Mouse (Mus musculus): ENCODE measurements around the gene Lrrc2. TPM values are rescaled to one million over a fixed set of nuclear protein-coding genes. Genes with fewer than 3 reads are reported as not detected.

The Lrrc2 gene
- total RNA-seq (2021): 1 to 10 TPM; 2.0 to 2.6 TPM
- long read RNA-seq, experiment 1, partial matches to known transcripts: 0 of 3 reads
- long read RNA-seq, experiment 1, other reads (novel, unspliced or antisense): 3 of 3 reads
- long read RNA-seq, experiment 2, partial matches to known transcripts: 0 of 2 reads
- long read RNA-seq, experiment 2, other reads (novel, unspliced or antisense): 2 of 2 reads

DNA sequence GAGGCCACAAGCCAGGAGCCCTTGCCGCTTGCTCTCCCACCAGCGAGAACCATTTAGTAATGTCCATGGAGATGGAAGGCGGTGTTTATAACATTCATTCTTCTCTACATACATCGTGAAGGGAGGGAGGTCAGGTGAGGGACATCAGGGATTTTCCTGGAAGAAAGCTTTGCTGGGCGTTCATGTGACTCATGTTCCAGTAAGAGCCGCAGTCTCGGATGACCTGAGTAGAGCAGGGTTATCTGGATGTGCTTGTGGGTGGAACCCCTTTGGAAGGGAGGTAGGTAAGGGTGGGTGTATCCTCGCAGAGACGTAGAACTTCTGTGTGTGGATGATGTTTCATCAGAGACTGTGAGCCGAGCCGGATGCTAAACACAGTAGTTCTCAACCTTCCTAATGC is at the start of gene Lrrc2:
Lrrc2 (plus strand) TSS at position 149 of the 400 bp plus-strand sequence.
- no peak for DNase-seq (ENCODE audit: low spot score in 2 of 2)

DNA sequence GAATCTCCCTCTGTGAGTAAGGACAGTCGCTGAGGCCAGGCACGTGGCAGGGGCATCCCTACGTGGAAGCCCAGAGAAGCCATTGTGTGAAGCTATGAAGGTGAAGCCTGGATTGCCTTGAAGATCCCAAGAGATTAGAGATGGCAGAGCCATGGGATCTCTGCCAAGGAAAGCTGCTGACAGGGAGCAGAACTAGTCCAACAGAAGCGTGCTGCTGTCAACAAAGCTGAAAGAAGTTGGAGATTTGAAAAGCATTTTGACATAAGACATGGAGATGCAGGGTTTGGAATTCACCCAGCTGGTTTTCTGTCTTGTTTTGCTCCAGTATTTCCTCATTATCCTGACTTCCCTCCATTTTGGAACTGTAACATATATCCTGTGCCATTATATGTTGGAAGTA is 49.1 kb upstream of the Lrrc2 start:
- no peak for DNase-seq (ENCODE audit: low spot score in 2 of 2)

GRCm38 (mm10) chr9:110907201-110907837 is 44.0 kb upstream of the Lrrc2 start:
- no peak for DNase-seq (ENCODE audit: low spot score in 2 of 2)

DNA sequence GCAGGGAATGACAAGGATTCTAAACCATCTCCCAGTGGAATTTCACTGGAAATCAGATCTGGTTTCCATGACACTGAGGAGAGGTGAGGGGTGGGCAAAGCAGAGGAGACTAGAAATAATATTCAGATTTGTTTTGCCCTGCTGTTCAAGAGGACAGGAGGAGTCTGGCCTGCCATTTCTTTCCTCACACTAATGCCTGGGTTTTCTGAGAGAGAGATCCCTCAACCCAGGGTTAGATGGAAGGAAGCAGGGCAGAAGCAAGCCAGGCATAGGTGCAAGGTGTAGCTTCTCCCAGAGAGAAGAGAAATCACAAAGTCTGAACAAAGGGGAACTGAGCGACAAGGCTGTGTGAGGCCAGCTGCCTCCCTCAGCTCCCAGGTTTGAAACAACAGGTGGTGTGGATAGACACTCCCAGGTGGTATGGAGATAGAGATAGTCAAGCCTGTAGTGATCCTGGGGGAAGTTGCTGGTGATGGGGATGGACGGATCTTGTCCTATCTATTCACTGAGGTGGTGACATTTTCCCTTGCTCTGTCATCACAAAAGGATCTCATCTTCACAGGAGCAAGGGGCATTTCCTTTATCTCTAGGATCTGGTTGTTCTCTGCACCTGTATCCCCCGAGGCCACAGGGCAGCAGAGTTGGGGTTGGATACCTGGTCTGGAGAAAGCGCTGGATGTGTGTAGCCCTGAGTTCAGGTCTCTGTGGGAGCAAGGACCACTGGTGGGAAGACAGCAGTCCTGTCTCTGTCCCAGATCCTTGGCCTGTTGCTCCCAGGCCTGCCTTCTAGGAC is 43.3 kb upstream of the Lrrc2 start:
- DNase-seq (ENCODE audit: low spot score in 2 of 2): no peak

DNA sequence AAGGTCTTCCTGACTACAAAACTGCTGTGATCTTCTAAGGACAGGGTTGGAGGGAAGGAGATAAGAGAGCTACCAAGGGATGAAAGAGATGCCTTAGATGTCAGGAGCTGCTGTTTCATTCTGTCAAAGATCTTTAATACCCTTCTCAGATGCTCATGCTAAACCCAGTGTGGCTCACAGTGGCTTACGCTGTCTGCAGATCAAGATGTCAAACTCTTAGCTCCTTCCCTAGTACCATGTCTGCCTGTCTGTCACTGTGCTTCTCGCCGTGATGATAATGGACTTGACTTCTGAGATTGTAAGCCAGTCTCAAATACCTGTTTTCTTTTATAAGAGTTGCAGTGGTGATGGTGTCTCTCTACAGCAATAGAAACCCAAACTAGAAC is 42.7 kb upstream of the Lrrc2 start:
- no peak for DNase-seq (ENCODE audit: low spot score in 2 of 2)

- peak in 1 of 2 experiments; percentile 38 for DNase-seq (ENCODE audit: low spot score in 2 of 2)
Observed at GRCm38 (mm10) chr9:110909371-110909967, 41.9 kb upstream of the Lrrc2 start.

- no peak for DNase-seq (ENCODE audit: low spot score in 2 of 2)
Observed at GRCm38 (mm10) chr9:110914631-110915236, 36.6 kb upstream of the Lrrc2 start.

DNA sequence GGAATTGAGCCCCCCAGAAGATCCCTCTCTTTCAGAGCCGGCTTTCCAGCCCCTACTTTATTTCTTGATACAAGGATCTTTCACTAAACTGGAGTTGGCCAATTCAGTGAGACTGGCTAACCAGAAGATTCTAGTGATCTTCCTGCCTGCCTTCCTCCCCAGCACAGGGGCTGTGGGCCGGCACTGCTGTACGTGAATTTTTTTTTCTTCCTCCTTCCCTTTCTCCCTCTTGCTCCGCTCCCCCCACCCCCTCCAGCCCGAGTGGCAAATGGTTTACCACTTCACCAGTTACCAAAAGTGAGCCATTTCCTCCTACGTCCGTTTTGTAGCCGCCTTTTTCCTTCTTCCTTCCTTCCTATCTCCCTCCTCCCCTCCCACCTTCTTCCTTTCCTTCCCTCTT is 35.9 kb upstream of the Lrrc2 start:
- no peak for DNase-seq (ENCODE audit: low spot score in 2 of 2)

GRCm38 (mm10) chr9:110916786-110917185 is 34.6 kb upstream of the Lrrc2 start, which contains the start of gene Fam240a:
TSS of gene Fam240a (minus strand) at chr9:110916861.
- no peak for DNase-seq (ENCODE audit: low spot score in 2 of 2)

DNA sequence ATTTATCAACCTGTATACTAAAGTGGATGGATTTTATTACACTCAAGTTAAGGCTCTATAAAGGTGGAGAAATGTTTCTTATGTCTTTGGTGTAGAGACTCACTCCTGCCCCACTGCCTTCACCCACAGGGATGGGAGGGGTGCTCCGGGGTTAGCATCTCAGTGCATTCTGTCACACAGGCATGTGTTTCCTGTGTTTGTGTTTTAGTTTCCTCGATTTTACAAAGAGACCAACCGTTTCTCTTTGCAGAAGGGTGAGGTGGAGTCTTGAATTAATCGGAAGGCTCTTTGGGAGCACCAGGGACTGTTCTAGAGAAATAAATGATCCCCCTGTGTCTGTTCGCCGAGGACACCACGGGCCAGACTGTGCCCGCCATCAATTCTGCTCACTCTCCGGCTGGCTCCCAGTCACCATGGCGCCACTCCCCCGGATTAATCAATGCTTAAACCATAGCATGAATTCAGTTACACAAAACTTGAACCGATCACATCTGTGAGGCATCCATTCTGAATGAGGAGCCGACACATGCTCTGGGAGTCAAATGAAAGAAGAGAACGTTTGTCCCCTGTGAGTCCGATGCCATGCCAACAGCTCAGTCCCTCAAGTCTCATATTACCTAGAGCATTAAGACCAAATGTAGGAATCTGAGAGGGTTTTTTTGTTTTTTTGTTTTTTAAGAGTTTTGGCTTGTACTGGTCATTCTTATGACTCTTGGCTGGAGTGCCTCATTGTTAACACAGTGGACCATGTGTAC is 30.5 kb upstream of the Lrrc2 start:
- no peak for DNase-seq (ENCODE audit: low spot score in 2 of 2)

DNA sequence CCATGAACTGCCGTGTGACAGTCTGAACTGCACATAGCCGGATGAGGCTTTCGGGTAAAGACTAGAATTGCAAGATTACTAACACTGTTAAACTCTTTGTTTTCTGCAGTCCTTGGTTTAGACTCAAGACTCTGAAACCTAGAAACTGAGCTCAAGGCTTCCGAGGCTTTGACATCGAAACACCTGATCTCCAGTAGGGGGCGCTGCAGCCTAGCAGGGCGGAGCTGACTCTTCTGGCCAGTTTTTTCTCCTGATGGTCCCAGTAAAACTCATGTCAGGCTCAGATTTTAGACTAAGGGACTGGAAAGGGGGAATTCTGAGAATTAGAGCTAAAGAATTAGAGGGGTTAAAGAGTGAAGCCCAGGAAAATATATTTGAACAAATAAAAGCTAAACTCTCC is 28.6 kb upstream of the Lrrc2 start:
- DNase-seq (ENCODE audit: low spot score in 2 of 2): peak; percentile 57 to 80

GRCm38 (mm10) chr9:110931573-110931972 is 19.8 kb upstream of the Lrrc2 start:
- DNase-seq (ENCODE audit: low spot score in 2 of 2): no peak

DNA sequence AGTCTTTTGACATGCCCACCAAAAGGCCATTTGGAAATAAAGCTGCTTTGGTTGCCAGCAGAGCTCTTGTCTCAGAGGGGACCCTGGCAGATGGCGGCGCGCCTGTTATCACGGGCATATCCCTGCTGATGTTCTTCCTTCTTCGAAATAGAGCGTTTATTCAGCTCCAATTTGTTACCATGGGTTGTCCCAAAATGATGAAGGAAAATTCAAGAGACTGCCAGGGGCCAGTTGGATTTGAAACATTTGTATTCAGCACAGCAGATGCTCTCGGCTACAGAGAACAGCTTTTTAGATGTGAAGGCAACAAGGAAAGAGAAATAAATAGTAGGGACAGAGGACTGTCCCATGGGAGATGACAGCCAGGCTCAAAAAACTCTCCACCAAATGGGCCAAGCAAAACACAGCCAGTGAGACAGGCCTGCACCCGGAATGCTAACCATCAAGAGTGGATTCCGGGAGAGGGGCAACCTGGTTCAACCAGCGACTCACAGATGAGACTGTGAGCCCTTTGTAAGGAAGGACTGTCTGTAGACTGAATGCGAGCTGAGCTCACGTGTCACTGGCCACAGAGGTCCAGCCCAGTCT is 17.4 kb upstream of the Lrrc2 start:
- peak; percentile 58 to 85 for DNase-seq (ENCODE audit: low spot score in 2 of 2)

GRCm38 (mm10) chr9:110935941-110936340 is 15.4 kb upstream of the Lrrc2 start:
- DNase-seq (ENCODE audit: low spot score in 2 of 2): no peak

- no peak for DNase-seq (ENCODE audit: low spot score in 2 of 2)
Observed at GRCm38 (mm10) chr9:110937506-110938490, 13.5 kb upstream of the Lrrc2 start.

DNA sequence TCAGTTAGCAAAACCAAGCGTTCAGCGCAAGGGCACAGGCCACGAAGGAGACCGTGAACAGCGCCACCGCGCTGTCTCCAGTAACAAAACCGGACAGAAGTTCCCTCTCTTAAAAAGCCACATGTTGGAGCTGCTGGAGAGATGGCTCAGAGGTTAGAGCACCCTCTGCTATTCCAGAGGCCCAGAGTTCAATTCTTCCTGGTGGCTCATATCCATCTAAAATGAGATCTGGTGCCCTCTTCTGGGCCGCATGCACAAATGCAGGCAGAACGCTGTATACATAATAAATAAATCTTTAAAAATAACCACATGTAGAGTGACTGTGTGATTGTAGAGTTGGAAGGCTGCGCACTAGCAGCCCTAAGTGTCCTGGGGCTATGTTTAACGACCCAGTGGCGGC is 7.1 kb upstream of the Lrrc2 start:
- DNase-seq (ENCODE audit: low spot score in 2 of 2): no peak

- DNase-seq (ENCODE audit: low spot score in 2 of 2): no peak
Observed at GRCm38 (mm10) chr9:110945343-110945742, 6.0 kb upstream of the Lrrc2 start.

- no peak for DNase-seq (ENCODE audit: low spot score in 2 of 2)
Observed at GRCm38 (mm10) chr9:110945926-110946325, 5.4 kb upstream of the Lrrc2 start, which contains the start of gene Tdgf1. TSS of gene Tdgf1 (minus strand) at chr9:110946158.

DNA sequence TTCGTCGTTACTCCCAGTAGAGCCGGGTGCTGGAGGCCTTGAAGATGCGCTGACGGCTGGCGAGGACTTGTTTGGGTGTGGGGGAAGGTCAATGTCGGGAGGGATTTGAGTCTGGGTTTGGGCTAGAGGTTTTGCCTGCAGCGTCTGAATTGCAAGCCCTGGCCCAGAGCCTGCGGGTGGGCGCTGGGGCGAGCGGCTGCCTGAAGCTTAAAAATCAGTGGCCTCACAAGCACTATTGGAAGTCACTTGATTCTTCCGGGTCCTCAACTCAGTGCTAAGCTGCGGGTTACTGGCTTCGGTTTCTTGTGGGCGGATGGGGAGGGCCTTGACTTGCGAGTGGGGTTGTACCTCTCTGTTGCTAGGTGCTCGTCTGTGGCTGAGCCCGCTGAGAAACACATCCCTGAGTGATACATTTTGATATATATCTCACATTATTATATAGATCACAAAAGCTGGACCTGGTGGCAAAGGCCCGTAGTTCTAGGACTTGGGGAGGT is 4.7 kb upstream of the Lrrc2 start:
- no peak for DNase-seq (ENCODE audit: low spot score in 2 of 2)

Data from layer of hippocampus, postnatal 14 days (tissue).